Mouse (Mus musculus): Measurements from ENCODE around the gene Anp32e. TPM values are rescaled to one million over a fixed set of nuclear protein-coding genes. Genes with fewer than 3 reads are reported as not detected.

The Anp32e gene
- polyA plus RNA-seq (2012; rRNA removed), result 364 and 2,355 TPM in 2 replicates

DNA sequence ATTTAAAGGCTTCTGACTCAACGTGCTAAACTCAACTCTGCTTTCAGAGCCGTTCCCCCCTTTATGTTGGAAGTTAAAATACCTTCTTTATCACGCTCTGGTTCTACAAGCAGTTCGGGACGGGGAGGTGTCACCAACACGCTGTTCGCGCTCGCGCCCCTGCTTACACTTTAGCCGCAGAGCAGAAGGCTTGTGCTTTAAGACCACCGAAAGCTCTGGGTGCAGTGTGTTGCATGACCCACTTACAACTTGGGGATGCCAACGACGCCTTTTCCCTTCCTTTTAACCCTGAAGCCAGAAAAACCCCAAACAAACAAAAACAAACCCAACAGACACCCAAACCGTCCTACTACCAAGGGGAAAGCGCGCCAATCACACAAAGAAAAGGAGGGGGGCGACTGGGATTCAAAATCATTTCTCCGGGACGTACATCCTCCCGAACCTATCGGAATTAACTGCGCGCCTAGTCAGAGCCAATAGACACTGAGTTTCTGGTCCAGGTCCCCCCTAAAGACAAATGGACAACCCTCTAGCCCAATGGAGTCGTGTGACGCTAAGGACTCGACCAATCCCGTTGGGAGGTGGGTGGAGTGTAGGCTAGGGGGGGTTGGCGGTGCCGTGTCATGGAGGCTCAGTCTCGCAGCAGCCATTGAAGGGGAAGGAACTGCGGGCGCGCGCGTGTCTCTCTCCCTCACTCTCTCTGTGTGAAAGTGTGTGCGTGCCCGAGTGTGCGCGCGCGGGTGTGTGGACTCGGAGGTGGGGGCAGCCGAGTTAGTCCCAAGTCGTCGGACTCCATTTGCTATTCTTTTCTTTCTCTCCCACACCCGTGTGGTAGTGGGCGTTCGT, at the start of gene Anp32e:
Gene Anp32e, plus strand, starts transcription at position 589 of the 846 bp plus-strand sequence.

DNA sequence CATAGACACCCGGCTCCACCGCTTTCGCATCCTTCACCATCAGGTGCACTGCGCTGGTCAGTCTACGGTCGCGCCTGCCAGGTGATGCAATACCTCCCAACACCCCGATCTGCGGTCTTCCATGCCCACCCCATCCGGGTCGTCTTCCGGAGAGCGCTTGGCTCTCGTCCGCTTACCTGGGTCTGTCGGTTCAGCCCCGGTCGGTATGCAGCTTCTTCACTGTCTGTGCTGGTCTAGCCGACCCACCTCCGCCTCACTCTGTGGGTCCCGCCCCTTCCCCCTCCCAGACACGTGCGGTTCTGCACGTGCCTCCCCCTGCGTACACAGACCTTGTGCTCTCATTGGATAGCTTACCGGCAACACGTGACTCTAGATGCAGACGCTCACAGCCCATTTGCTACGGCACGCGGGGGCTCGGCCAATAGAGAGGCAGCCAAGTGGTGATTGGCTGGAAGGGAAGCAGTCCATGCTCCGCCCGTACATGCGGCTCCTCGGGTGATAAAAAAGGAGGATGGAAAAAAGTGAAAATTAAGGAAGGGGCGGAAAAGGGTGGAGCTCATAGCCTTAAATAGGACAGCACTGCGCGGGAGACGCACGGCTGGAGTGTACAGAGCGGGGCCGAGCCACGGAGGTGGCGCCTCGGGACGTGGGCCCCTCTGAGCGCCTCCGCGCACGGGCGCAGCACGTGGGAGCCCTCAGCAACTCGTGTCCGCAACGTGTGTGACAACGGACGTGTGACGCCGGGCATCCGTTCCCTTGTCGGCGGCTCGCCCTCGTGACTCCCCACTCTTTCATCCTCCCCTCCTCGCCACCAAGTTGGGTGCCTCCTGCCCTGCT, 46.8 kb upstream of the Anp32e start, which contains the start of gene Ciart:
Gene Ciart, minus strand, starts transcription at position 273 of the 837 bp plus-strand sequence.

DNA sequence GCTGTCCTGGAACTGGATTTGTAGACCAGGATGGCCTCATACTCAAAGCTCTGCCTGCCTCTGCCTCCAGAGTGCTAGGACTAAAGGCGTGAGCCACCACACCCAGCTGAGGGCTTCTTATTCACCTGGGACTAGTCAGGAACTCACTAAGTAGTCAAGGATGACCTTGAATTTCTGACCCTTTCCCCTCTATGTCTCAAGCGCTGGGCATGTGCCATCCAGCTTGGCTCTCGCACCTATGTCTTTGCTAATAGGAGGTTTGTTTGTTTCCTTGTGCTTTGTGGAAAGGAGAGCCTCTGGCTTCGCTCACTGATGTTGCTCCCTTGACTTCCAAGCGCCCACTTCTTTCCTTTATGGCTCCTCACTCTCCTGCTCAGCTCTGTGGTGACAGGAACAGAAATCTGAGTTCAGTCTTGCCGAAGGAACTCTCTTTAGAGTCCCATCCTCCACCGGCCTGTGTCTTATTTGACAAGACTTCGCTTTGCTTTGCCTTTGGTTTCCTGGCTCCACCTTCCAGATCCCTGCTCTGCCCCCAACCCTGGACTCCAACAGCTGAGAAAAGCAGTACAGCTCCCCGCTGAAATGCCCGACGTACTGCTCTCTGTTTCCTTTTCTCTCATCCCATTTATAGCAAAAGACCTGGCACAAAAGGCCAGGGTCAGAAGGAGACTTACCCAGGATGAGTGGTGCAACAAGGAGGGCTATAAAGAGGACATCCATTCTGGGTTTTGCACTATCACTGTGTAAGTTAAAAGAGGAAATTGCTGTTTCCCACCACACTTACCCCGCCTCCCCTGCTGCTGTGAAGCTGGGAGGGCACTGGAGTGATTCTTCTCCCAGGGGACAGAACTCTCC, 37.6 kb upstream of the Anp32e start, which contains the start of gene BC028528:
Gene BC028528, minus strand, starts transcription at position 795 of the 855 bp plus-strand sequence.

DNA sequence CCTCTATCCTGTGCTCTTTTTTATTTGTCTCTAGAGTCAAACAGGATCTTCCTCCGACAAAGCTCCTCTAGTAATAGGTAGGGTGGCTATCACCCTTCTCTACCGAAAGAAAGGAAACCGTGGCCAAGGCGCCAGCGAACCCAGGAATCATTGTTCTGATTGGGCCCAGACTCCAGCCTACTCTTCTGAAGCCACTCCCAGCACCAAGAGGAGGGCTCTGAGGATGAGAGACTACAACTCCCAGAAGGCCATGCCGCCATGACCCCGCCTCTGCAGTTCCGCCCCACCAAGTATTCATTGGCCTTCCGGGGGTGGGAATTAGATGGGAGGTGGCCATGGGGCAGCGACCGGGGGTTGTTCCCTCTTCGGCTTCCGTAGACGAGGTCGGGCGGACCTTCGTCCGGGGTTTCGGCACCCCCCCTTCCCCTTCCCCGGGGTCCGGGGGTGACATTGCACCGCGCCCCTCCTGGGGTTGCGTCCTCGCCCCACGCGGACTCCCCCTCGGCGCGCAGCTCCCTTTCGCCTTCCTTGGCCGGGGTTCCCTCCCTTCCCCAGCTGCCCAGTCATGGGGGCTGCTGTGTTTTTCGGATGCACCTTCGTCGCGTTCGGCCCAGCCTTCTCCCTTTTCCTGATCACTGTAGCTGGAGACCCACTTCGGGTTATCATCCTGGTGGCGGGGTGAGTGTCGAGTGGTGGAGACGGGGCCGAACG, 35.3 kb upstream of the Anp32e start, which contains the start of gene Aph1a:
Gene Aph1a, plus strand, starts transcription at position 364 of the 711 bp plus-strand sequence.

DNA sequence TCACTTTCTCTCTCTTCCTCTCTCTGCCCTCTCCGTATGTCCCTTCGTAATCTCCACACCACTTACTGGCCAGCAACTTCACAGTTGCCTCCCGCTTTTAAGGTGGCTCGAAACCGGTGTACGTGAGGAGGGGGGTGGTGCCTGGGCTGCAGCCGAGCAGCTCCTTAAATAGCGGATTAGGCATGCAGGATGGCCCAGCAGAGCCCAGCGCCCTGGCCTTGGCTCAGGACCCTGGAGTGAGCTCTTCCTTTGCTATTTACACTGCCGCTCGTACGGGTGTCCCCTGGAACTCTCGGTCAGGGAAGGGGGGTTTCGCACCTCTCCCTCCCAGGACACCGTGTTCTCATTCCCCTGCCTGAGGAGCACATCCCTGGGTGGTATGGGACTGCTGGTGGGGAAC, 24.5 kb upstream of the Anp32e start, which contains the start of gene Car14:
Gene Car14, minus strand, starts transcription at position 124 of the 400 bp plus-strand sequence.

DNA sequence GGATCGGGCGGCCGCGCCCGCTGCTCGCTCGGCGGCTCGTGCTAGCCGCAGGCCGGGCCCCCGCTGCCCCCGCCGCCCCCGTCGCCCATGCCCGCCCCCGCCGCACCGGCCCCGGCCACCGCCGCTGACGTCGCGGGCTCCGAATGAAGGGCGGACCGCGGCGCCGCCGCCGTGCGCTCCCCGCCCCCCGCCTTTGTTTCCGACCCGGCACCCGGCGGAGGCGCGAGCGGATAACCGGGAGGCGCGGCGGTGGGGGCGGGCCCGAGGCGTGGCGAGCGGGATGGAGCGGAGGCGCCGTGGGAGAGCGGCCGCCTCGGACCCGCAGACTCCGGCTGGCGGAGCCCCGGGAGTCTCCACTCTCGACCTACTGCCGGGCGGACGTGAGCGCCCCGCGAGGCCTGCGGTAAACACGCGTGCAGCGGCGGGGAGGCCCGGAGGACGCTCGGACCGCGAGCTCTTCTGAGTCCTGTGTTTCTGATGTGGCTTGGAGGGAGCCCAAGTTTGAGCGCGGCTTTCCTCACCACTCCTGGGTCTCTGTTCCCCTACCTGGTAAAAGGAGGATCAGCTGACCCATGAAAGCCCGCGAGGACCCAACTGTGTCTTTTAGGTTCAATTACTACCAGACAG, 66.9 kb downstream of the Anp32e start, which contains the start of gene Plekho1:
Gene Plekho1, minus strand, starts transcription at position 200 of the 627 bp plus-strand sequence.

Other genes with a start within 250 kb of the Anp32e start
- gene Adamtsl4, start 241.3 kb upstream of the Anp32e start, polyA plus RNA-seq (2012; rRNA removed), result 0.30 and 0.42 TPM in 2 replicates
- 18.1 and 22.0 TPM in 2 replicates for gene Ecm1, start 189.7 kb upstream of the Anp32e start, polyA plus RNA-seq (2012; rRNA removed)
- gene Tars2, start 169.0 kb upstream of the Anp32e start, polyA plus RNA-seq (2012; rRNA removed), result 40.4 and 53.3 TPM in 2 replicates
- 23.3 and 36.7 TPM in 2 replicates for gene Rprd2, start 110.4 kb upstream of the Anp32e start, polyA plus RNA-seq (2012; rRNA removed)
- gene Prpf3, start 73.4 kb upstream of the Anp32e start, polyA plus RNA-seq (2012; rRNA removed), result 60.1 and 81.7 TPM in 2 replicates
- gene Mrps21, start 57.7 kb upstream of the Anp32e start, polyA plus RNA-seq (2012; rRNA removed), result 207 and 387 TPM in 2 replicates
- gene Ciart, start 47.0 kb upstream of the Anp32e start, polyA plus RNA-seq (2012; rRNA removed), result 3.5 and 4.8 TPM in 2 replicates
- gene BC028528, start 37.2 kb upstream of the Anp32e start, polyA plus RNA-seq (2012; rRNA removed), result 5.3 and 10.5 TPM in 2 replicates
- gene Aph1a, start 35.3 kb upstream of the Anp32e start, polyA plus RNA-seq (2012; rRNA removed), result 59.1 and 83.9 TPM in 2 replicates
- 24.4 and 30.8 TPM in 2 replicates for gene Car14, start 24.6 kb upstream of the Anp32e start, polyA plus RNA-seq (2012; rRNA removed)
- 187 and 193 TPM in 2 replicates for gene Plekho1, start 66.8 kb downstream of the Anp32e start, polyA plus RNA-seq (2012; rRNA removed)
- gene Vps45, start 129.2 kb downstream of the Anp32e start, polyA plus RNA-seq (2012; rRNA removed), result 18.4 and 30.4 TPM in 2 replicates
- 14.9 and 18.9 TPM in 2 replicates for gene Otud7b, start 175.3 kb downstream of the Anp32e start, polyA plus RNA-seq (2012; rRNA removed)
- 7.7 and 18.9 TPM in 2 replicates for gene Mtmr11, start 232.8 kb downstream of the Anp32e start, polyA plus RNA-seq (2012; rRNA removed)
- 70.9 and 110 TPM in 2 replicates for gene Sf3b4, start 243.1 kb downstream of the Anp32e start, polyA plus RNA-seq (2012; rRNA removed)